Mouse (Mus musculus) cerebellum, adult 2 months (tissue): ENCODE data around the gene Pusl1. TPM values are rescaled to one million over a fixed set of nuclear protein-coding genes. Genes with fewer than 3 reads are reported as not detected.
A peak's percentile ranks its signal among the peaks of the same experiment; 100 is the strongest.

Experiments used
- DNase-seq, 2 experiments: peaks; one replicate each; pipeline ENCODE4 v3.0.0; 2021
- H3K27ac ChIP-seq: fragments of 200-500 bp; 2 replicates; pipeline ENCODE4 v1.5.1; 2012; ENCODE audit warnings: low read length, control low read depth, inconsistent platforms; ENCODE audit not compliant: insufficient read depth
- H3K27me3 ChIP-seq: fragments of 200-500 bp; 2 replicates; pipeline ENCODE4 v1.6.1; 2012; ENCODE audit warnings: inconsistent platforms, mild to moderate bottlenecking, low read length, moderate library complexity; ENCODE audit not compliant: control insufficient read depth, insufficient read depth
- H3K4me1 ChIP-seq: fragments of 200-500 bp; 2 replicates; pipeline ENCODE4 v1.6.1; 2011; ENCODE audit warnings: low read length; ENCODE audit not compliant: control insufficient read depth, insufficient read depth
- H3K4me3 ChIP-seq: fragments of 200-500 bp; replicated peaks from 2 replicates; pipeline ENCODE3; 2011; ENCODE audit warnings: mild to moderate bottlenecking, low read depth, low read length, control low read depth; ENCODE audit not compliant: insufficient read depth
- CTCF ChIP-seq: fragments of 200-500 bp; IDR thresholded peaks from 2 replicates; pipeline ENCODE4 v1.5.1; 2011; ENCODE audit warnings: low read depth, mild to moderate bottlenecking, control low read depth, low read length, moderate library complexity, borderline replicate concordance; ENCODE audit not compliant: insufficient read depth
- POLR2A ChIP-seq: fragments of 200-500 bp; IDR thresholded peaks from 2 replicates; pipeline ENCODE4 v1.6.1; 2011; ENCODE audit warnings: low read length, control low read depth, borderline replicate concordance; ENCODE audit not compliant: insufficient read depth
- WGBS: fragments of 180-500 bp; shearing (Covaris S2); methylation state at CpG from one replicate; pipeline ENCODE4 v1.1.7; 2018; 5-methylcytosine and 5-hydroxymethylcytosine counted together
- polyA plus RNA-seq: library from polyadenylated mRNA; depleted of rRNA; stranded (reverse); fragments of >200 nt; gene quantifications from 2 replicates; pipeline ENCODE4 v1.2.3, GENCODE M21; 2012; rRNA removed

Gene Pusl1
- 69.9 and 70.1 TPM in 2 replicates for polyA plus RNA-seq

- H3K27ac ChIP-seq: peak within 1 kb of the TSS; percentile 99
- peak within 1 kb of the TSS; percentile 83 for H3K4me3 ChIP-seq
- WGBS: under 1% methylated on average over 51 of the region's 52 CpGs
- H3K4me1 ChIP-seq: peaks cover 25% of the 10 kb centered on the region
- TF ChIP-seq CTCF: no peak
- TF ChIP-seq POLR2A: peak; percentile 38; the same call in 1 of the 2 replicates
- no peaks in the 10 kb centered on the region for H3K27me3 ChIP-seq
- peak; percentile 96 to 98 for DNase-seq
Observed at GRCm38 (mm10) chr4:155891551-155892001, at the start of gene Pusl1, which contains the start of gene Acap3. Pusl1 (minus strand) TSS chr4:155891781. Acap3 (plus strand) TSS chr4:155891822.

- TF ChIP-seq POLR2A (no peak), CTCF (no peak)
- DNase-seq: no peak
- 62% methylated on average over 1 of the region's 1 CpGs for WGBS
- Histone ChIP-seq H3K27ac (no peak overlapping the region), H3K27me3 (no peaks in the 10 kb centered on the region), H3K4me1 (no peaks in the 10 kb centered on the region), H3K4me3 (no peak overlapping the region)
Observed at GRCm38 (mm10) chr4:155932031-155932430, 40.5 kb upstream of the Pusl1 start.

- DNase-seq: peak in 1 of 2 experiments; percentile 7
- Histone ChIP-seq H3K4me3 (no peak overlapping the region), H3K27ac (no peak overlapping the region), H3K4me1 (no peaks in the 10 kb centered on the region; the same call in 1 of the 2 replicates), H3K27me3 (no peaks in the 10 kb centered on the region)
- WGBS: 58% methylated on average over 4 of the region's 4 CpGs
- no peak for TF ChIP-seq CTCF
- TF ChIP-seq POLR2A: no peak
Observed at GRCm38 (mm10) chr4:155908751-155909150, 17.2 kb upstream of the Pusl1 start.

- WGBS: 53% methylated on average over 7 of the region's 7 CpGs
- DNase-seq: peak; percentile 1 to 17
- H3K27ac ChIP-seq: no peak overlapping the region
- TF ChIP-seq POLR2A: no peak
- TF ChIP-seq CTCF: no peak
- no peaks in the 10 kb centered on the region; the same call in 1 of the 2 replicates for H3K4me1 ChIP-seq
- no peak overlapping the region for H3K4me3 ChIP-seq
- no peaks in the 10 kb centered on the region for H3K27me3 ChIP-seq
Observed at GRCm38 (mm10) chr4:155908281-155908680, 16.7 kb upstream of the Pusl1 start.

- TF ChIP-seq CTCF: no peak
- no peak for TF ChIP-seq POLR2A
- Histone ChIP-seq H3K4me1 (no peaks in the 10 kb centered on the region; the same call in 1 of the 2 replicates), H3K27ac (no peak overlapping the region), H3K27me3 (no peaks in the 10 kb centered on the region), H3K4me3 (no peak overlapping the region)
- DNase-seq: peak in 1 of 2 experiments; percentile 10
- WGBS: 72% methylated on average over 11 of the region's 11 CpGs
Observed at GRCm38 (mm10) chr4:155907003-155907402, 15.4 kb upstream of the Pusl1 start.

GRCm38 (mm10) chr4:155906125-155906524, 14.5 kb upstream of the Pusl1 start:
- no peak overlapping the region for H3K4me3 ChIP-seq
- H3K27ac ChIP-seq: no peak overlapping the region
- H3K4me1 ChIP-seq: peaks cover 2% of the 10 kb centered on the region
- 83% methylated on average over 9 of the region's 9 CpGs for WGBS
- no peak for TF ChIP-seq CTCF
- H3K27me3 ChIP-seq: no peaks in the 10 kb centered on the region
- peak in 1 of 2 experiments; percentile 9 for DNase-seq

- Histone ChIP-seq H3K27me3 (no peaks in the 10 kb centered on the region), H3K4me3 (no peak overlapping the region), H3K4me1 (peaks cover 7% of the 10 kb centered on the region), H3K27ac (no peak overlapping the region)
- peak in 1 of 2 experiments; percentile 9 for DNase-seq
- TF ChIP-seq POLR2A (no peak), CTCF (no peak)
- 85% methylated on average over 13 of the region's 13 CpGs for WGBS
Observed at GRCm38 (mm10) chr4:155905634-155906033, 14.1 kb upstream of the Pusl1 start.

- H3K4me3 ChIP-seq: no peak overlapping the region
- no peak overlapping the region for H3K27ac ChIP-seq
- DNase-seq: peak; percentile 28 to 35
- no peak for TF ChIP-seq POLR2A
- peak; percentile 35; the same call in 1 of the 2 replicates for TF ChIP-seq CTCF
- 89% methylated on average over 13 of the region's 13 CpGs for WGBS
- peaks cover 15% of the 10 kb centered on the region for H3K4me1 ChIP-seq
- H3K27me3 ChIP-seq: no peaks in the 10 kb centered on the region
Observed at GRCm38 (mm10) chr4:155904318-155905102, 12.9 kb upstream of the Pusl1 start.
